Mouse (Mus musculus) myocyte (in vitro differentiated cells): ENCODE data around the gene Lrrc41.

Source experiments
- TCF12 ChIP-seq: IDR thresholded peaks from one replicate; pipeline ENCODE4 v1.6.1; 2011; ENCODE audit warnings: mild to moderate bottlenecking, control low read depth; ENCODE audit not compliant: poor library complexity, insufficient read depth, severe bottlenecking
- USF1 ChIP-seq: IDR thresholded peaks from one replicate; pipeline ENCODE4 v1.6.1; 2011; ENCODE audit warnings: low read depth, mild to moderate bottlenecking, control low read depth, moderate library complexity

GRCm38 (mm10) chr4:116070116-116070515 is 5.0 kb upstream of the Lrrc41 start:
- TF ChIP-seq TCF12 (no peak), USF1 (no peak)
